Mouse (Mus musculus): Measurements from ENCODE around the gene Casp7. TPM values are rescaled to one million over a fixed set of nuclear protein-coding genes. Genes with fewer than 3 reads are reported as not detected.

Gene Casp7
- total and polyA plus RNA-seq, 3 experiments = 69.4 to 70.4 TPM; not detected in 1

DNA sequence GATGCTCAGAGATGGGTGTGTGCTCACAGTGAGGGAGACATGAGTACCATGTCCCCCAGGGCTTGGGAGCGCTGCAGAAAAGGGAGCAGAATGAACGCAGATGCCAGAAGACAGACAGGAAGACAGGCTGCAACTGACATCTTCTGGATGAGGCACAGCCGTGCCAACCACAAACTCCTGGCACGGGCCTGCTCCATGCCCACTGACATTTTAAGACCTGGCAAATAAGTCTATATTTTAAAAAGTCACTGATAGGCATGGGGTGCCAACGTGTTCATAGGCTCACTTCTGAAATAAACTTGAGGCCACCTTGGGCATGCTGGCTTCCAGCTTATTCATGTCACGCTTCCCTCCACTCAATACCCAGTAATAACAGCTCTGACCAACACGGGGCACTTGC, 28.0 kb upstream of the Casp7 start:
- H3K9me3 ChIP-seq (replicated peaks; ENCODE audit: insufficient read depth, low read length) = no peaks in the 10 kb centered on the region
- DNase-seq (ENCODE audit: low read depth, low spot score) = no peak
- H3K27ac ChIP-seq (ENCODE audit: control insufficient read depth, low read depth, low read length) = no peak overlapping the region
- H3K36me3 ChIP-seq (ENCODE audit: control insufficient read depth in 1 of 2, insufficient read depth in 2 of 2, low read length in 2 of 2) = no peaks in the 10 kb centered on the region
- TF ChIP-seq USF2 (IDR thresholded peaks at IDR 0.05; ENCODE audit: borderline replicate concordance in 1 of 2, insufficient read depth in 1 of 2, low read depth in 1 of 2, low read length in 2 of 2) = no peak
- no peak for TF ChIP-seq MAFK (IDR thresholded peaks at IDR 0.05; ENCODE audit: borderline replicate concordance, low read depth, low read length)
- no peak for TF ChIP-seq ZNF384 (IDR thresholded peaks at IDR 0.05; ENCODE audit: low read depth, low read length)
- no peak for TF ChIP-seq TAL1 (IDR thresholded peaks at IDR 0.05; ENCODE audit: low read length)
- no peak for TF ChIP-seq CTCF (IDR thresholded peaks at IDR 0.05 in 2 of 3, conservative IDR thresholded peaks at IDR 0.05 in 1 of 3; ENCODE audit: control insufficient read depth in 1 of 3, insufficient read depth in 1 of 3, low read depth in 2 of 3, low read length in 3 of 3, poor library complexity in 1 of 3, severe bottlenecking in 1 of 3)
- TF ChIP-seq CHD2 (IDR thresholded peaks at IDR 0.05; ENCODE audit: low read length) = no peak
- TF ChIP-seq UBTF (IDR thresholded peaks at IDR 0.05; ENCODE audit: borderline replicate concordance, insufficient read depth, low read depth, low read length) = no peak
- no peak for TF ChIP-seq POLR2A (IDR thresholded peaks at IDR 0.05; ENCODE audit: control insufficient read depth in 1 of 2, insufficient read depth in 1 of 2, low read depth in 1 of 2, low read length in 2 of 2, poor library complexity in 1 of 2)
- TF ChIP-seq MEF2A (IDR thresholded peaks at IDR 0.05; ENCODE audit: extremely low read depth, insufficient replicate concordance, low read depth, low read length, poor library complexity, severe bottlenecking) = no peak
- TF ChIP-seq TCF12 (IDR thresholded peaks at IDR 0.05; ENCODE audit: low read depth, low read length) = no peak
- TF ChIP-seq BHLHE40 (IDR thresholded peaks at IDR 0.05; ENCODE audit: borderline replicate concordance, low read depth, low read length) = no peak
- TF ChIP-seq ETS1 (IDR thresholded peaks at IDR 0.05; ENCODE audit: low read depth, low read length) = no peak
- no peak for TF ChIP-seq ZMIZ1 (IDR thresholded peaks at IDR 0.05; ENCODE audit: low read depth, low read length)
- TF ChIP-seq SIN3A (IDR thresholded peaks at IDR 0.05; ENCODE audit: low read length) = no peak
- TF ChIP-seq CHD1 (IDR thresholded peaks at IDR 0.05; ENCODE audit: low read depth, low read length) = no peak
- no peak overlapping the region for H3K9ac ChIP-seq (ENCODE audit: control insufficient read depth, low read depth, low read length, poor library complexity, severe bottlenecking)
- H3K4me1 ChIP-seq (ENCODE audit: control insufficient read depth in 1 of 2, insufficient read depth in 2 of 2, low read length in 2 of 2) = no peaks in the 10 kb centered on the region
- H3K79me2 ChIP-seq (ENCODE audit: control insufficient read depth, insufficient read depth, low read length, poor library complexity) = no peaks in the 10 kb centered on the region
- H3K4me3 ChIP-seq (ENCODE audit: control insufficient read depth in 1 of 2, insufficient read depth in 1 of 2, low read depth in 2 of 2, low read length in 2 of 2) = no peak overlapping the region
- peaks cover 0 to 6% of the 10 kb centered on the region in 2 experiments; a peak in 1 of 4 replicates for H3K27me3 ChIP-seq (ENCODE audit: control insufficient read depth in 1 of 2, insufficient read depth in 2 of 2, low read length in 2 of 2)

GRCm38 (mm10) chr19:56370389-56371150, 26.4 kb upstream of the Casp7 start:
- TF ChIP-seq TCF12 (IDR thresholded peaks at IDR 0.05; ENCODE audit: low read depth, low read length) = no peak
- no peak for TF ChIP-seq CTCF (IDR thresholded peaks at IDR 0.05 in 2 of 3, conservative IDR thresholded peaks at IDR 0.05 in 1 of 3; ENCODE audit: control insufficient read depth in 1 of 3, insufficient read depth in 1 of 3, low read depth in 2 of 3, low read length in 3 of 3, poor library complexity in 1 of 3, severe bottlenecking in 1 of 3)
- TF ChIP-seq RAD21 (IDR thresholded peaks at IDR 0.05; ENCODE audit: low read depth, low read length) = no peak
- TF ChIP-seq EP300 (IDR thresholded peaks at IDR 0.05; ENCODE audit: low read depth in 1 of 2, low read length in 2 of 2) = no peak
- TF ChIP-seq MXI1 (IDR thresholded peaks at IDR 0.05; ENCODE audit: low read depth, low read length) = no peak
- H3K4me3 ChIP-seq (ENCODE audit: control insufficient read depth in 1 of 2, insufficient read depth in 1 of 2, low read depth in 2 of 2, low read length in 2 of 2) = no peak overlapping the region
- H3K79me2 ChIP-seq (ENCODE audit: control insufficient read depth, insufficient read depth, low read length, poor library complexity) = no peaks in the 10 kb centered on the region

More at GRCm38 (mm10) chr19:56370389-56371150, 26.4 kb upstream of the Casp7 start:
- Histone ChIP-seq H3K27me3 (ENCODE audit: control insufficient read depth in 1 of 2, insufficient read depth in 2 of 2, low read length in 2 of 2) (peaks cover 0 to 6% of the 10 kb centered on the region in 2 experiments; a peak in 1 of 4 replicates), H3K27ac (ENCODE audit: control insufficient read depth, low read depth, low read length) (no peak overlapping the region), H3K4me1 (ENCODE audit: control insufficient read depth in 1 of 2, insufficient read depth in 2 of 2, low read length in 2 of 2) (no peaks in the 10 kb centered on the region), H3K36me3 (ENCODE audit: control insufficient read depth in 1 of 2, insufficient read depth in 2 of 2, low read length in 2 of 2) (no peaks in the 10 kb centered on the region), H3K9me3 (replicated peaks; ENCODE audit: insufficient read depth, low read length) (no peaks in the 10 kb centered on the region), H3K9ac (ENCODE audit: control insufficient read depth, low read depth, low read length, poor library complexity, severe bottlenecking) (no peak overlapping the region)
- no peak for DNase-seq (ENCODE audit: low read depth, low spot score)
